Mouse (Mus musculus): ENCODE measurements at regions not wholly inside any gene's neighbourhood (a gene's known extent, or its start where the extent isn't known, plus 50 kb on each side); places are given as distances from the start of the nearest gene placed in this dataset.
"Not testable (repeated sequence)": the region's sequence is repeated elsewhere in the genome, so short reads cannot be mapped to it uniquely, and the experiment has no call there.

- Histone ChIP-seq H3K9me3 (replicated peaks) (0 out of 2 replicates have a peak, but pooled peaks cover 5% of the 10 kb centered on the region), H3K27ac (ENCODE audit: poor library complexity, severe bottlenecking) (no peak overlapping the region), H3K36me3 (no peaks in the 10 kb centered on the region), H3K4me3 (no peak overlapping the region), H3K4me2 (no peak overlapping the region), H3K9ac (no peak overlapping the region), H3K4me1 (replicated peaks) (peaks cover 18% of the 10 kb centered on the region), H3K27me3 (replicated peaks) (no peaks in the 10 kb centered on the region)
- ATAC-seq (ENCODE audit: insufficient number of reproducible peaks, low FRiP score): peak; percentile 71; the same call in 1 of the 2 replicates
- WGBS: 44% methylated on average over 9 of the region's 9 CpGs
Observed at GRCm38 (mm10) chr9:78844969-78845683, 229.8 kb downstream of the Cd109 start.

- Histone ChIP-seq H3K27me3 (replicated peaks) (no peaks in the 10 kb centered on the region), H3K4me3 (no peak overlapping the region), H3K4me2 (peak overlapping the region; percentile 39), H3K9ac (no peak overlapping the region), H3K27ac (ENCODE audit: poor library complexity, severe bottlenecking) (0 out of 2 replicates have a peak overlapping the region, but pooled peaks have one; percentile 38), H3K4me1 (replicated peaks) (peaks cover 18% of the 10 kb centered on the region), H3K9me3 (replicated peaks) (0 out of 2 replicates have a peak, but pooled peaks cover 5% of the 10 kb centered on the region), H3K36me3 (no peaks in the 10 kb centered on the region)
- no peak for ATAC-seq (ENCODE audit: insufficient number of reproducible peaks, low FRiP score)
- 21% methylated on average over 7 of the region's 7 CpGs for WGBS
Observed at GRCm38 (mm10) chr9:78846110-78846509, 230.8 kb downstream of the Cd109 start.

GRCm38 (mm10) chr9:78847890-78848563 lies 232.7 kb downstream of the Cd109 start:
- Histone ChIP-seq H3K4me2 (peak overlapping the region; percentile 39), H3K36me3 (no peaks in the 10 kb centered on the region)
- WGBS: 29% methylated on average over 9 of the region's 9 CpGs

GRCm38 (mm10) chr9:78848564-78848893 lies 233.2 kb downstream of the Cd109 start:
- peaks cover 18% of the 10 kb centered on the region for H3K4me1 ChIP-seq (replicated peaks)
- H3K4me2 ChIP-seq; ATAC-seq (ENCODE audit: insufficient number of reproducible peaks, low FRiP score); H3K36me3 ChIP-seq; H3K4me3 ChIP-seq; H3K9me3 ChIP-seq (replicated peaks); H3K27ac ChIP-seq (ENCODE audit: poor library complexity, severe bottlenecking); H3K27me3 ChIP-seq (replicated peaks); H3K9ac ChIP-seq: not testable (repeated sequence)
- 41% methylated on average over 1 of the region's 1 CpGs for WGBS

More at GRCm38 (mm10) chr9:78847890-78848563, 232.7 kb downstream of the Cd109 start:
- Histone ChIP-seq H3K4me1 (replicated peaks) (peaks cover 18% of the 10 kb centered on the region), H3K4me3 (no peak overlapping the region), H3K9me3 (replicated peaks) (no peaks in the 10 kb centered on the region), H3K27me3 (replicated peaks) (no peaks in the 10 kb centered on the region), H3K9ac (no peak overlapping the region), H3K27ac (ENCODE audit: poor library complexity, severe bottlenecking) (peak overlapping the region; percentile 29)
- no peak for ATAC-seq (ENCODE audit: insufficient number of reproducible peaks, low FRiP score)

- no peak overlapping the region for H3K4me3 ChIP-seq
- 77% methylated on average over 1 of the region's 1 CpGs for WGBS
- no peaks in the 10 kb centered on the region for H3K36me3 ChIP-seq
- H3K9me3 ChIP-seq (replicated peaks): no peaks in the 10 kb centered on the region
- no peak for ATAC-seq (ENCODE audit: insufficient number of reproducible peaks, low FRiP score)
- no peak overlapping the region for H3K27ac ChIP-seq (ENCODE audit: poor library complexity, severe bottlenecking)
- H3K27me3 ChIP-seq (replicated peaks): no peaks in the 10 kb centered on the region
- no peak overlapping the region for H3K4me2 ChIP-seq
- H3K4me1 ChIP-seq (replicated peaks): no peaks in the 10 kb centered on the region
- H3K9ac ChIP-seq: no peak overlapping the region
Observed at GRCm38 (mm10) chr9:78856981-78857380, 241.6 kb downstream of the Cd109 start.

- 66% methylated on average over 2 of the region's 2 CpGs for WGBS
- Histone ChIP-seq H3K27ac (ENCODE audit: poor library complexity, severe bottlenecking) (no peak overlapping the region), H3K4me3 (no peak overlapping the region), H3K9ac (no peak overlapping the region), H3K27me3 (replicated peaks) (no peaks in the 10 kb centered on the region), H3K9me3 (replicated peaks) (no peaks in the 10 kb centered on the region), H3K4me1 (replicated peaks) (no peaks in the 10 kb centered on the region), H3K36me3 (no peaks in the 10 kb centered on the region), H3K4me2 (no peak overlapping the region)
- no peak for ATAC-seq (ENCODE audit: insufficient number of reproducible peaks, low FRiP score)
Observed at GRCm38 (mm10) chr9:78859956-78860355, 244.6 kb downstream of the Cd109 start.

GRCm38 (mm10) chr9:78872561-78872960 lies 257.2 kb downstream of the Cd109 start:
- no peak overlapping the region for H3K9ac ChIP-seq
- no peak for ATAC-seq (ENCODE audit: insufficient number of reproducible peaks, low FRiP score)
- H3K27ac ChIP-seq (ENCODE audit: poor library complexity, severe bottlenecking): no peak overlapping the region
- no peaks in the 10 kb centered on the region for H3K27me3 ChIP-seq (replicated peaks)
- 59% methylated on average over 2 of the region's 2 CpGs for WGBS
- no peak overlapping the region for H3K4me3 ChIP-seq
- no peaks in the 10 kb centered on the region for H3K9me3 ChIP-seq (replicated peaks)
- no peaks in the 10 kb centered on the region for H3K4me1 ChIP-seq (replicated peaks)
- no peak overlapping the region for H3K4me2 ChIP-seq
- no peaks in the 10 kb centered on the region for H3K36me3 ChIP-seq

- WGBS: 49% methylated on average over 6 of the region's 6 CpGs
- ATAC-seq (ENCODE audit: insufficient number of reproducible peaks, low FRiP score): no peak
- no peak overlapping the region for H3K4me2 ChIP-seq
- no peaks in the 10 kb centered on the region for H3K36me3 ChIP-seq
- no peaks in the 10 kb centered on the region for H3K9me3 ChIP-seq (replicated peaks)
- no peaks in the 10 kb centered on the region for H3K4me1 ChIP-seq (replicated peaks)
- no peaks in the 10 kb centered on the region for H3K27me3 ChIP-seq (replicated peaks)
- no peak overlapping the region for H3K4me3 ChIP-seq
- no peak overlapping the region for H3K27ac ChIP-seq (ENCODE audit: poor library complexity, severe bottlenecking)
- H3K9ac ChIP-seq: no peak overlapping the region
Observed at GRCm38 (mm10) chr9:78879955-78880642, 264.8 kb downstream of the Cd109 start.

- Histone ChIP-seq H3K27ac (ENCODE audit: poor library complexity, severe bottlenecking) (no peak overlapping the region), H3K9ac (no peak overlapping the region), H3K36me3 (no peaks in the 10 kb centered on the region), H3K4me1 (replicated peaks) (no peaks in the 10 kb centered on the region), H3K4me3 (no peak overlapping the region), H3K9me3 (replicated peaks) (no peaks in the 10 kb centered on the region), H3K27me3 (replicated peaks) (no peaks in the 10 kb centered on the region), H3K4me2 (no peak overlapping the region)
- ATAC-seq (ENCODE audit: insufficient number of reproducible peaks, low FRiP score): no peak
- 75% methylated on average over 4 of the region's 4 CpGs for WGBS
Observed at GRCm38 (mm10) chr9:78880643-78881306, 265.4 kb downstream of the Cd109 start.

- no peaks in the 10 kb centered on the region for H3K9me3 ChIP-seq (replicated peaks)
- no peaks in the 10 kb centered on the region for H3K36me3 ChIP-seq
- no peak overlapping the region for H3K4me3 ChIP-seq
- H3K9ac ChIP-seq: no peak overlapping the region
- H3K27me3 ChIP-seq (replicated peaks): no peaks in the 10 kb centered on the region
- H3K27ac ChIP-seq (ENCODE audit: poor library complexity, severe bottlenecking): no peak overlapping the region
- no peak for ATAC-seq (ENCODE audit: insufficient number of reproducible peaks, low FRiP score)
- no peak overlapping the region for H3K4me2 ChIP-seq
- no peaks in the 10 kb centered on the region for H3K4me1 ChIP-seq (replicated peaks)
- 66% methylated on average over 5 of the region's 5 CpGs for WGBS
Observed at GRCm38 (mm10) chr9:78881307-78881790, 266.0 kb downstream of the Cd109 start.

- no peak for ATAC-seq (ENCODE audit: insufficient number of reproducible peaks, low FRiP score)
- Histone ChIP-seq H3K27ac (ENCODE audit: poor library complexity, severe bottlenecking) (no peak overlapping the region), H3K4me2 (no peak overlapping the region), H3K36me3 (no peaks in the 10 kb centered on the region), H3K27me3 (replicated peaks) (no peaks in the 10 kb centered on the region), H3K4me1 (replicated peaks) (no peaks in the 10 kb centered on the region), H3K9me3 (replicated peaks) (no peaks in the 10 kb centered on the region), H3K9ac (no peak overlapping the region), H3K4me3 (no peak overlapping the region)
- 66% methylated on average over 9 of the region's 9 CpGs for WGBS
Observed at GRCm38 (mm10) chr9:78903211-78903610, 287.9 kb downstream of the Cd109 start.
